Mouse (Mus musculus) liver, embryonic 11.5 days (tissue): ENCODE results near the gene Borcs8. TPM values are rescaled to one million over a fixed set of nuclear protein-coding genes. Genes with fewer than 3 reads are reported as not detected.

Experiments
- ATAC-seq: fragments of 200-750 bp; cut with Nextera tagmentation; replicated peaks from 2 replicates; pipeline ENCODE4 v1.8.0; 2017; ENCODE audit warnings: moderate number of reproducible peaks, mild to moderate bottlenecking, moderate TSS enrichment, moderate library complexity; ENCODE audit not compliant: low FRiP score
- DNase-seq: peaks from one replicate; pipeline ENCODE4 v3.0.0-alpha.2; 2017; ENCODE audit warnings: low spot score
- H3K27ac ChIP-seq: fragments of 300-500 bp; sonication (generic); 2 replicates; pipeline ENCODE4 v1.5.1; 2014; ENCODE audit warnings: mild to moderate bottlenecking, low read depth, low read length, control low read depth
- H3K27me3 ChIP-seq: fragments of 300-500 bp; sonication (generic); replicated peaks from 2 replicates; pipeline ENCODE4 v1.6.1; 2014; ENCODE audit warnings: low read length, mixed read lengths; ENCODE audit not compliant: control insufficient read depth, insufficient read depth
- H3K36me3 ChIP-seq: fragments of 300-500 bp; sonication (generic); 2 replicates; pipeline ENCODE4 v1.6.1; 2014; ENCODE audit warnings: mild to moderate bottlenecking, low read length, moderate library complexity, mixed read lengths; ENCODE audit not compliant: control insufficient read depth, insufficient read depth
- H3K4me1 ChIP-seq: fragments of 300-500 bp; sonication (generic); replicated peaks from 2 replicates; pipeline ENCODE4 v1.6.1; 2014; ENCODE audit warnings: low read length, mixed read lengths; ENCODE audit not compliant: control insufficient read depth, insufficient read depth
- H3K4me2 ChIP-seq: fragments of 300-500 bp; sonication (generic); 2 replicates; pipeline ENCODE4 v1.6.1; 2014; ENCODE audit warnings: mild to moderate bottlenecking, control low read depth, moderate library complexity
- H3K4me3 ChIP-seq: fragments of 300-500 bp; sonication (generic); 2 replicates; pipeline ENCODE4 v1.5.1; 2014; ENCODE audit warnings: low read depth, low read length, control low read depth
- H3K9ac ChIP-seq: fragments of 300-500 bp; sonication (generic); 2 replicates; pipeline ENCODE4 v1.6.1; 2014; ENCODE audit warnings: low read depth, low read length, control low read depth
- H3K9me3 ChIP-seq: fragments of 300-500 bp; sonication (generic); 2 replicates; pipeline ENCODE4 v1.6.1; 2016; ENCODE audit warnings: low read length, inconsistent platforms, mixed read lengths; ENCODE audit not compliant: control insufficient read depth
- WGBS: fragments of 180-500 bp; shearing (Covaris S2); extraction: QIAGEN DNeasy Blood & Tissue Kit; methylation state at CpG from one replicate; pipeline ENCODE4 v1.1.7; 2014; 5-methylcytosine and 5-hydroxymethylcytosine counted together
- polyA plus RNA-seq: library from polyadenylated mRNA; unstranded; fragments of >200 nt; fragmentation: Nextera tagmentation; extraction: Ambion mirVana; gene quantifications from 2 replicates; pipeline ENCODE4 v1.2.1, GENCODE M21; 2014

Borcs8 gene
- polyA plus RNA-seq, 1 experiment from 2014 or later, result 46.2 TPM

DNA sequence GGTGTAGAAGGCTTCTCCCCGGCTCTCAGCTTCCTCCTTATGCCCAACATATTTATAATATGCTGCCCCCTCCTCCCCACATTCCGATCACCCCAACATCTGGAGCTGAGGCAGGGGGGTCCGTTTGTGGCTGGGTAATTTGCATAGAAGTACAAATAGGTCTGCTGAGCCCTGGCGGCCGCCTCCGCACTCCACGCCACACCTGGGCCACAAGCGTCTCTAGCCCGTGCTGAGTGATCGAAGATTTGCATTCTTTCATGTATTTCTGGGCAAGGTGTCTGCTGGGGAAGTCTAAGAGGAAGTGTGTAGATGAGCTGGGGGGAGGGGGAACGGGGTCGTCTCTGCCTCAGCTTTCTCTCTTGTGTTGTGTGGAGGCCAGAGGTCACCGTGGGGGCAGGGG lies 20.7 kb downstream of the Borcs8 start:
- no peaks in the 10 kb centered on the region for H3K36me3 ChIP-seq
- WGBS, result 49% methylated on average over 13 of the region's 13 CpGs
- no peaks in the 10 kb centered on the region for H3K9me3 ChIP-seq
- H3K27me3 ChIP-seq, result peaks cover 8% of the 10 kb centered on the region
- ATAC-seq, result no peak
- no peak for DNase-seq
- no peak overlapping the region for H3K4me3 ChIP-seq
- H3K4me1 ChIP-seq, result peaks cover 3% of the 10 kb centered on the region; the same call in 1 of the 2 replicates
- no peak overlapping the region for H3K9ac ChIP-seq
- H3K4me2 ChIP-seq, result no peak overlapping the region
- H3K27ac ChIP-seq, result no peak overlapping the region

DNA sequence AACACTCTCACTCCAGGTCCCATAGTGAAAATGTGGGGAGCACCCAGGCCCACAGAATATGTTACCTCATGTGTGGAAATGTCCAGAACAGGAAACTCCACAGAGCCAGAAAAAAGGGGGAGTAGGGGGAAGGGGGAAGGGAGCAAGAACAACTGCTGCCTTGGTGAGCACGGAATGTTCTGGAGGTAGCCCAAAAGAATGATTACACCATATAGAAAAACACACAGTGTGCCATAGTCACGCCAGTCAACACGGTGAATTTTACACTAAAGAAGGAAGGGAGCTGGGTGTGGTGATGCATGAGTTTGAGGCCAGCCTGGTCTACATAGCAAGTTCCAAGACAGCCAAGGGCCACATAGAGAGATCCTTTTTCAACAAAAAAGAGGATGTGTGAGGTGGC lies 24.0 kb downstream of the Borcs8 start:
- Histone ChIP-seq H3K4me1 (peaks cover 15% of the 10 kb centered on the region), H3K4me3 (no peak overlapping the region), H3K9me3 (no peaks in the 10 kb centered on the region), H3K4me2 (no peak overlapping the region), H3K27ac (no peak overlapping the region), H3K9ac (no peak overlapping the region), H3K27me3 (peaks cover 12% of the 10 kb centered on the region), H3K36me3 (no peaks in the 10 kb centered on the region)
- ATAC-seq (no peak), DNase-seq (no peak)
- WGBS, result 84% methylated on average over 3 of the region's 3 CpGs

DNA sequence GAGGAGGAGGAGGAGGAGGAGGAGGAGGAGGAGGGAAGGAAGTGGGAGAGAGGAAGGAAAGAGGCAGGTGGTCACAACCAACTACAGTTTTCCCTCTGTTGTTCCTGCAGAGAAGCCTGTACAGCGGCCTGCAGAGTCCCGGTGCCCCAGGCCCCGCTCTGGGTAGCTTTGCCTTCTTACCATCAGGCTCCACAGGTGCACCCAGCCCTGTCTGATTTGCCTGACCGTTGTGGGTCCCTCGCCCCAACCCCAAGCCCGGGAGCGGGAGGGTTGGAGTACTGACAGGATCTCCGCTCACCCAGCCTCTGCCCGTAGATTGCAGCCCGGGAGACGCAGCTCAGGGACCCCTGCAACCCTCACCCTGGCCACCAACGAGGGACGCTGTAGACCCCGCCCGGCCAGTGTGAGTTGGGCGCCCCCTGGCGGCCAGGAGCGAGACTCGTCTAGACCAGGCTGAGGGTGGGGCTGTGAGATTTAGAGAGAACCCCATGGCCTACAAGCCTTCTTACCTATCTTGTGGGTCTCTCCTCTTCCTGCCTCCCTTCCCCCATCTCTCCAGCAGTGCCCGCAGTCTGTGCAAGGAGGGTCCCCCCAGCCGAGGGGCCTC lies 27.3 kb downstream of the Borcs8 start:
- Histone ChIP-seq H3K9me3 (no peaks in the 10 kb centered on the region), H3K27ac (no peak overlapping the region), H3K4me3 (peak overlapping the region; percentile 15; the same call in 1 of the 2 replicates), H3K9ac (0 out of 2 replicates have a peak overlapping the region, but pooled peaks have one; percentile 6), H3K4me2 (peak overlapping the region; percentile 61), H3K27me3 (peaks cover 12% of the 10 kb centered on the region), H3K36me3 (no peaks in the 10 kb centered on the region), H3K4me1 (peaks cover 25% of the 10 kb centered on the region)
- WGBS, result 3% methylated on average over 21 of the region's 21 CpGs
- DNase-seq, result peak; percentile 86
- ATAC-seq, result peak; percentile 72

DNA sequence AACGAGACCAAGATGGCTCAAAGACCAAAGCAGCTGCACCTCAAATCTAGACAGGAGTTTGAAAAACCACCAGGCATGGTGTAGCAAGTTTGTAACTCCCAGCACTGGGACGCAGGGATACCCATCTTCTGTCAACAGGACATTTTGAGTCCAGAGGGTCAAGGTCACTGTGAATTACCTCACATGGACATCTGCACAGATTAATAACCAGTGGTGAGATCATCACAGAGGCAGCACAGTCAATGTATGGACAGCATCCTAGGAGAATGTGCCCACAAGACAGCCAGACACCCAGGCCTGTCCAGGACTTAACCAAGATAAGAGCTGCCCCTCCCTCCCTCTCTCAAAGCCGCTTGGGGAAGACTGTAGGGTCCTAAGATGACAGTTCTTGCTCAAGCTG lies 30.8 kb downstream of the Borcs8 start:
- no peak for ATAC-seq
- Histone ChIP-seq H3K27me3 (peaks cover 9% of the 10 kb centered on the region), H3K9ac (no peak overlapping the region), H3K9me3 (no peaks in the 10 kb centered on the region), H3K4me1 (peaks cover 42% of the 10 kb centered on the region), H3K36me3 (no peaks in the 10 kb centered on the region), H3K4me3 (no peak overlapping the region), H3K27ac (no peak overlapping the region), H3K4me2 (no peak overlapping the region)
- DNase-seq, result no peak
- WGBS, result 54% methylated on average over 3 of the region's 3 CpGs

DNA sequence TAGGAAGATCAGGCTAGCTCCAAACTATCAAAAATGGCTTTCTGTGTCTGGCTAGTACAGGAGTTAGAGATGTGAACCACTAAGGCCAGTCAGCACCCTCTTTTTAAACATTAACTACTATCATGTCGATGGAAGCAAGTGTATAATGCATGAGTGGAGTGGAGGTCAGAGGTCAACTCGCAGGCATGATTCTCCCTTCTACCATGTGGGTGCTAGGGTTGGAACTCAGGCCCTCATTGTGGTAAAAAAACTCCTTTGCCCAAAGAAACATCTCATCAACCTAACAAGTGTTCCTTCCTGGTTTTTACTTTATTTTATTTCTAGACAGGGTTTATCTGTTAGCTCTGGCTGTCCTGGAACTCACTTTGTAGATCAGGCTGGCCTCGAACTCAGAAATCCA lies 31.4 kb downstream of the Borcs8 start:
- no peak overlapping the region for H3K27ac ChIP-seq
- peaks cover 37% of the 10 kb centered on the region for H3K4me1 ChIP-seq
- H3K4me2 ChIP-seq, result no peak overlapping the region

DNA sequence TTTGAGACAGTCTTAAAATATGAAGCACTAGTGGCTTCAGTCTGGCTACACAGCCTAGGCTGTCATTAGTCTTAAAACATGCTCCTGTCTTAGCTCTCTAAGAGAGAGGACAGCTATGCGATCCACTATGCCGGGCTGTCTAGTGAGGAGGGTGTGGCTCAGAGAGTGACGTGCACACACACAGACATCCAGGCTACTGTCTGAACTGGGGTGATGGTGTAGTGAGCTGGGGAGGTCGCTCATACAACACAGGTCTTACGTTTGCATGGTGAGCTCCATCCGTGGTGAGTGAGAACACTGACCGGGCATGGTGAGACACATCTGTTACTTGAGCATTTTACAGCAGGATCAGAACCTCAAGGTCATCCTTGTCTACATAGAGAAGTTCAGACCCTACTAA lies 31.9 kb downstream of the Borcs8 start:
- peak overlapping the region; percentile 73; the same call in 1 of the 2 replicates for H3K27ac ChIP-seq
- H3K9ac ChIP-seq, result peak overlapping the region; percentile 84
- ATAC-seq (0 out of 2 replicates have a peak, but pooled peaks have one; percentile 33), DNase-seq (no peak)
- H3K4me1 ChIP-seq, result peaks cover 34% of the 10 kb centered on the region
- H3K4me2 ChIP-seq, result peak overlapping the region; percentile 75
- H3K4me3 ChIP-seq, result no peak overlapping the region
- no peaks in the 10 kb centered on the region for H3K9me3 ChIP-seq
- 71% methylated on average over 7 of the region's 7 CpGs for WGBS
- H3K36me3 ChIP-seq, result no peaks in the 10 kb centered on the region
- no peaks in the 10 kb centered on the region; the same call in 1 of the 2 replicates for H3K27me3 ChIP-seq

More for the DNA sequence above, 31.4 kb downstream of the Borcs8 start:
- Histone ChIP-seq H3K9ac (no peak overlapping the region), H3K36me3 (no peaks in the 10 kb centered on the region), H3K4me3 (no peak overlapping the region), H3K9me3 (no peaks in the 10 kb centered on the region), H3K27me3 (peaks cover 3% of the 10 kb centered on the region)
- no peak for ATAC-seq
- WGBS, result 67% methylated on average over 3 of the region's 3 CpGs
- DNase-seq, result no peak

DNA sequence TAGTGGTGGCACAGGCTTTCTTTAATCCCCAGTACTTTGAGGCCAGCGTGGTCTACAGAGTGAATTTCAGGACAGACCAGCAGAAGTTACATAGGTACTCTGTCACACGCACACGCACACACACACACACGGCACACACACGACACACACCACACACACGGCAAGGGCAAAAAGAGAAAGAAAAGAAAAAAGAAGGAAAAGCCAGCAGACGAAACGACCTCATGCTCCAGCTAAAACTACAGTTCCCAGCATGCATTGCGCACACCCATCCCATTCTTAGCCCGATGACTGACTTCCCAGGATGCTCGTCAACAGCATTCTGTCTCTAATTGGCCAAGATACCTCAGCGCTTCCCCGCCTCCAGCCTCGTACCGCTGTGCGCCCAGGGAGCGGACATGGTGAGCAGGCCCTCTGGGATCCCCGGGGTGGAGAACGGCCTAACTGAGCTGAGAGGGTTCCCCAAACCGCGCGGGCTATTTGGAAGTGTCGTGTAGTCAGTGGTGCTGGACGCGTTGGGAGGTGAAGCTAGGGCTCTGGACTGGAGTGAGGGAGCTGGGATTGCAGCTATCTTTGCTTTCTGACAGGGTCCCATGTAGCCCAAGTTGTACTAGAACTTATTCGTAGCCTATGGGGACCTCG lies 32.9 kb downstream of the Borcs8 start, which contains the start of gene Tmem161a:
TSS of gene Tmem161a (plus strand) at position 314 of the 639 bp plus-strand sequence.
- H3K9ac ChIP-seq, result peak within 1 kb of the TSS; percentile 84
- DNase-seq (peak; percentile 87), ATAC-seq (peak; percentile 91)
- WGBS, result 3% methylated on average over 27 of the region's 27 CpGs
- H3K36me3 ChIP-seq, result no peaks in the 10 kb centered on the region
- H3K27ac ChIP-seq, result peak within 1 kb of the TSS; percentile 73
- no peaks in the 10 kb centered on the region for H3K9me3 ChIP-seq
- H3K4me3 ChIP-seq, result peak within 1 kb of the TSS; percentile 79
- H3K27me3 ChIP-seq, result no peaks in the 10 kb centered on the region
- H3K4me2 ChIP-seq, result peak within 1 kb of the TSS; percentile 75
- peaks cover 27% of the 10 kb centered on the region for H3K4me1 ChIP-seq

DNA sequence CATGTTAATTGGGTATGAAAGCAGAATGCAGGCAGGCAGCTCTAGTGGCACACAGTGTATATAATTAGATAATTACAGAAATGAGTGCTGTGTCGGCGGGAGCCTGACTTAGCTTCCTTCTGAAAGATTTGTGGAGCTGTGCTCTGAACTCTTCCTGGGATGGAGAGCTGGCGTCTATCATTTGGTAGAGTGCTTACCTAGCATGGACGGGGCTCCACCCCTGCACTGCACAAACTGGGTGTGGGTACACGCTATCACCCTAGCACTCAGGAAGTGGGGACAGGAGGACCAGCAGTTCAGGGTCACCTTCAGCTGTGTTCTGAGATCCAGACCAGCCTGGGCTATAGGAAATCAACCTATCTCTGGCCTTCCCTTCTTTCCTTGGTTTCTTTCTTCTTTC lies 34.0 kb downstream of the Borcs8 start:
- Histone ChIP-seq H3K4me1 (peaks cover 27% of the 10 kb centered on the region), H3K27me3 (no peaks in the 10 kb centered on the region), H3K9me3 (no peaks in the 10 kb centered on the region), H3K27ac (no peak overlapping the region), H3K4me2 (peak overlapping the region; percentile 75), H3K9ac (peak overlapping the region; percentile 18; the same call in 1 of the 2 replicates), H3K4me3 (no peak overlapping the region; the same call in 1 of the 2 replicates), H3K36me3 (0 out of 2 replicates have a peak, but pooled peaks cover 3% of the 10 kb centered on the region)
- ATAC-seq (no peak; the same call in 1 of the 2 replicates), DNase-seq (no peak)
- 48% methylated on average over 5 of the region's 5 CpGs for WGBS
